Mouse (Mus musculus) ES-Bruce4 (cell line): Measurements from ENCODE around the gene Lhfpl5.

Source experiments
- CTCF ChIP-seq: IDR thresholded peaks from one replicate; pipeline ENCODE4 v1.8.1; 2011; ENCODE audit warnings: low read depth, low read length
- EP300 ChIP-seq: IDR thresholded peaks from 2 replicates; pipeline ENCODE4 v1.6.1; 2011; ENCODE audit warnings: low read depth, low read length; ENCODE audit not compliant: insufficient read depth
- POLR2A ChIP-seq: IDR thresholded peaks from one replicate; pipeline ENCODE4 v1.8.1; 2011; ENCODE audit warnings: low read length; ENCODE audit not compliant: insufficient read depth

GRCm38 (mm10) chr17:28609543-28609942 lies 34.1 kb downstream of the Lhfpl5 start:
- TF ChIP-seq POLR2A: no peak
- TF ChIP-seq CTCF: no peak
- TF ChIP-seq EP300: no peak
